Mouse (Mus musculus) lung, adult 2 months (tissue): ENCODE results near the gene Elmsan1. TPM values are rescaled to one million over a fixed set of nuclear protein-coding genes. Genes with fewer than 3 reads are reported as not detected.
A peak's percentile ranks its signal among the peaks of the same experiment; 100 is the strongest.

Source experiments
- DNase-seq: peaks from one replicate; pipeline ENCODE4 v3.0.0; 2022
- H3K4me1 ChIP-seq: fragments of 200-500 bp; 2 replicates; pipeline ENCODE4 v1.6.1; 2011; ENCODE audit warnings: low read length; ENCODE audit not compliant: control insufficient read depth, insufficient read depth
- H3K4me3 ChIP-seq: fragments of 200-500 bp; replicated peaks from 2 replicates; pipeline ENCODE3; 2011; ENCODE audit warnings: low read depth, mild to moderate bottlenecking, control low read depth, low read length; ENCODE audit errors: extremely low read depth
- CTCF ChIP-seq: fragments of 200-500 bp; IDR thresholded peaks from 2 replicates; pipeline ENCODE4 v1.5.1; 2011; ENCODE audit warnings: mild to moderate bottlenecking, low read length, control low read depth; ENCODE audit not compliant: insufficient read depth
- POLR2A ChIP-seq: fragments of 200-500 bp; IDR thresholded peaks from 2 replicates; pipeline ENCODE4 v1.6.1; 2011; ENCODE audit warnings: low read depth, mild to moderate bottlenecking, control low read depth, low read length, borderline replicate concordance; ENCODE audit errors: extremely low read depth
- WGBS: fragments of 180-500 bp; shearing (Covaris S2); methylation state at CpG from one replicate; pipeline ENCODE4 v1.1.7; 2018; 5-methylcytosine and 5-hydroxymethylcytosine counted together
- polyA plus RNA-seq: library from polyadenylated mRNA; depleted of rRNA; stranded (reverse); fragments of >200 nt; gene quantifications from 2 replicates; pipeline ENCODE4 v1.2.3, GENCODE M21; 2012

Elmsan1 gene
- polyA plus RNA-seq, 1 experiment, result 26.5 TPM

DNA sequence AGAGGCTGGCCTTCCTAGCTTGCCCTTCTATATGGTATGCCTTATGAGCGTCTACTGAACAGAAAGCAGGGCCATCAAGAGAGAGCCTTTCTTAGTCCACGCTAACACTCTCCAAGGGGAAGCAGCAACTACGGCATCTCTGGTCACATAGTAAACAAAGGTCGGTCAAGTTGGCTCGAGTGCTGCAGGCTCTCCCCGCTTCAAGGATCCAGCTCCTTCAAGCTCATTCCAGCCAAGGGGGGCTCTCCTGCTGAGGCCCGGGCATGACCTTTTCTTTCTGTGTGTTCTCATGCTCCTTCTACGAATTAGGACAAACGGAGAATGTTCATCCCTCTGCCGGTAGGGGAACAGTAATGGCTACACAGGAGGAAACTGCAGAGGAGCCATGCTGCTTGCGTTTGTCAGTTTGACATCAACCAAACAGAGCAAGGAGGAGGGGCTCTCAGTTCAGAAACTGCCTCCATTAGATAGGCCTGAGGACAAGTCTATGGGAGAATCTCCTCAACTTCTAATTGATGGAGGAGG is 55.0 kb downstream of the Elmsan1 start:
- DNase-seq, result no peak
- no peak overlapping the region for H3K4me3 ChIP-seq
- H3K4me1 ChIP-seq, result peaks cover 28% of the 10 kb centered on the region
- TF ChIP-seq CTCF (0 out of 2 replicates have a peak, but pooled peaks have one; percentile 5), POLR2A (no peak)
- 45% methylated on average over 11 of the region's 11 CpGs for WGBS

- TF ChIP-seq CTCF, result peak; percentile 84
- no peak for TF ChIP-seq POLR2A
- Histone ChIP-seq H3K4me3 (no peak overlapping the region), H3K4me1 (peaks cover 26% of the 10 kb centered on the region)
- DNase-seq, result peak; percentile 61
- 62% methylated on average over 9 of the region's 9 CpGs for WGBS
Observed at GRCm38 (mm10) chr12:84163133-84163532, 55.5 kb downstream of the Elmsan1 start.

- no peak overlapping the region for H3K4me3 ChIP-seq
- H3K4me1 ChIP-seq, result peaks cover 23% of the 10 kb centered on the region
- peak; percentile 11 for DNase-seq
- TF ChIP-seq POLR2A, result no peak
- peak; percentile 70 for TF ChIP-seq CTCF
- WGBS, result 75% methylated on average over 14 of the region's 14 CpGs
Observed at GRCm38 (mm10) chr12:84161616-84162433, 56.9 kb downstream of the Elmsan1 start.

DNA sequence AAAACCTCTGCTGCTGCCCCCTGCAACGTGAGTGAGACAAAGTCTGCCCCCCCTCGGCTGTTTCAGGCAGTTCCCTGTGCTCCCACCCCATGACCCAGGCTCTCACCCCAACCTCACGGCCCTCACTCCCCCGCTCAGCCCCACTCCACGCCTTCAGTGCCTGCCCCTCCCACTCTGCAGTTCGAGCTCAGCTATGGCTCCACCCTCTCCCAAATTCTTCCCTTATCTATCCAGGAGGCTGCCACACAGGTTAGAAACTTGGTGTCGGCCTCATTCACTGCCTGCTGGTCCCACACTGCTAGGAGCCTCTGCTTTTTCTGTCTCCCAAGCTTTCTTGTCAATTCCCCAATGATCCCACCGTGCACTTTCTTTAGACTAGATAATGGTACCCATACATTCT is 57.6 kb downstream of the Elmsan1 start:
- TF ChIP-seq CTCF, result no peak
- no peak for TF ChIP-seq POLR2A
- H3K4me1 ChIP-seq, result peaks cover 19% of the 10 kb centered on the region
- no peak overlapping the region for H3K4me3 ChIP-seq
- 57% methylated on average over 8 of the region's 8 CpGs for WGBS
- DNase-seq, result peak; percentile 20

- TF ChIP-seq POLR2A (no peak), CTCF (no peak)
- no peak for DNase-seq
- Histone ChIP-seq H3K4me1 (peaks cover 16% of the 10 kb centered on the region), H3K4me3 (no peak overlapping the region)
- WGBS, result 91% methylated on average over 8 of the region's 8 CpGs
Observed at GRCm38 (mm10) chr12:84160491-84160890, 58.2 kb downstream of the Elmsan1 start.

- no peak overlapping the region for H3K4me3 ChIP-seq
- no peak for DNase-seq
- TF ChIP-seq CTCF, result no peak
- no peak for TF ChIP-seq POLR2A
- peaks cover 6% of the 10 kb centered on the region; the same call in 1 of the 2 replicates for H3K4me1 ChIP-seq
- WGBS, result 84% methylated on average over 14 of the region's 14 CpGs
Observed at GRCm38 (mm10) chr12:84158156-84158555, 60.5 kb downstream of the Elmsan1 start.

- WGBS, result 92% methylated on average over 18 of the region's 18 CpGs
Observed at GRCm38 (mm10) chr12:84156210-84156609, 62.5 kb downstream of the Elmsan1 start.

DNA sequence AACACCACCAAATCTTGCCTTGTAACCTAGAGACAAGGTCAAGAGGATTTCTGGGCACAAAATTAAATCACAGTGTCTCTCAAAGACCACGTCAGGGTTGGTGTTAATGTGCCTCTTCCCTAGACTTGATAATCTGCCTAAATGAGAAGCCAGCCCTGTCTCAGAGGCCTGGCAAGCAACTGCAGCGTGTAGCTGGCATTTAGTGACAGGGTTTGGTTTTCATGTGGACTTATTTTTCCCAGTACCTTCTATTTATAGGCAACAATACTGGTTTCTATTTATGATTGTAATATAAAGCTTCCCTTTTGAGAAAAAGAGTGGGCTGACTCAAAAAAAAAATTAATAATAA is 63.2 kb downstream of the Elmsan1 start:
- 56% methylated on average over 2 of the region's 2 CpGs for WGBS
- DNase-seq, result no peak
- TF ChIP-seq POLR2A, result no peak
- TF ChIP-seq CTCF, result no peak
- Histone ChIP-seq H3K4me1 (0 out of 2 replicates have a peak, but pooled peaks cover 2% of the 10 kb centered on the region), H3K4me3 (no peak overlapping the region)

More at GRCm38 (mm10) chr12:84156210-84156609, 62.5 kb downstream of the Elmsan1 start:
- Histone ChIP-seq H3K4me3 (no peak overlapping the region), H3K4me1 (0 out of 2 replicates have a peak, but pooled peaks cover 2% of the 10 kb centered on the region)
- TF ChIP-seq POLR2A, result no peak
- no peak for DNase-seq

GRCm38 (mm10) chr12:84154786-84155522 is 63.7 kb downstream of the Elmsan1 start:
- DNase-seq, result no peak
- H3K4me3 ChIP-seq, result no peak overlapping the region
- no peak for TF ChIP-seq POLR2A
- H3K4me1 ChIP-seq, result 0 out of 2 replicates have a peak, but pooled peaks cover 2% of the 10 kb centered on the region
- WGBS, result 45% methylated on average over 11 of the region's 11 CpGs
